In genomic region chr4:149855892-149856807, GRCm38 (mm10) we compare ENCODE assay signal across 8 mouse cellular contexts.
DNase-seq lines count a peak whose midpoint lies in the region; ATAC-seq and TF ChIP-seq lines count a peak whose summit lies in the region.

No protein-coding gene starts in this region.

- no peaks in the 10 kb centered on the region for H3K9me3 ChIP-seq in midbrain, embryonic 10.5 days (replicated peaks)
- no peaks in the 10 kb centered on the region for H3K9me3 ChIP-seq in midbrain, postnatal 0 days (ENCODE audit: low read length)
- H3K9me3 ChIP-seq in intestine, embryonic 15.5 days: no peaks in the 10 kb centered on the region

- no peaks in the 10 kb centered on the region for H3K36me3 ChIP-seq in midbrain, embryonic 10.5 days
- H3K36me3 ChIP-seq in midbrain, postnatal 0 days (ENCODE audit: insufficient read depth, low read length): no peaks in the 10 kb centered on the region
- H3K36me3 ChIP-seq in intestine, embryonic 15.5 days: no peaks in the 10 kb centered on the region

- peaks cover 13% of the 10 kb centered on the region for H3K27me3 ChIP-seq in midbrain, embryonic 10.5 days (ENCODE audit: low read depth, poor library complexity, severe bottlenecking)
- H3K27me3 ChIP-seq in midbrain, postnatal 0 days (ENCODE audit: insufficient read depth, low read length): no peaks in the 10 kb centered on the region
- H3K27me3 ChIP-seq in intestine, embryonic 15.5 days (replicated peaks): no peaks in the 10 kb centered on the region

- H3K9ac ChIP-seq in midbrain, postnatal 0 days (replicated peaks; ENCODE audit: low read length, poor library complexity, severe bottlenecking): no peak overlapping the region
- H3K9ac ChIP-seq in intestine, embryonic 15.5 days: no peak overlapping the region

- H3K4me3 ChIP-seq in midbrain, embryonic 10.5 days: no peak overlapping the region
- H3K4me3 ChIP-seq in midbrain, postnatal 0 days (ENCODE audit: low read depth, low read length): no peak overlapping the region
- no peak overlapping the region for H3K4me3 ChIP-seq in intestine, embryonic 15.5 days (replicated peaks)

- peak; percentile 32 for DNase-seq in adrenal gland, postnatal 14 days
- DNase-seq in adrenal gland, adult 18-20 months (ENCODE audit: low spot score in 2 of 2): no peak
- DNase-seq in midbrain, embryonic 10.5 days (ENCODE audit: low spot score): no peak
- DNase-seq in midbrain, postnatal 0 days (ENCODE audit: low spot score): no peak
- peak; percentile 56 for DNase-seq in spleen, adult 12 weeks (ENCODE audit: low spot score)
- no peak for DNase-seq in frontal cortex, adult 2 months (ENCODE audit: extremely low spot score in 1 of 2, low spot score in 1 of 2)
- DNase-seq in cerebellum, postnatal 14 days: no peak

- 0 out of 2 replicates have a peak overlapping the region, but pooled peaks have one; percentile 25 for H3K27ac ChIP-seq in midbrain, embryonic 10.5 days (replicated peaks)
- no peak overlapping the region for H3K27ac ChIP-seq in midbrain, postnatal 0 days (ENCODE audit: low read depth, low read length)
- H3K27ac ChIP-seq in intestine, embryonic 15.5 days: peak overlapping the region; percentile 38

- H3K4me2 ChIP-seq in midbrain, postnatal 0 days (ENCODE audit: low read depth, low read length, poor library complexity, severe bottlenecking): no peak overlapping the region
- H3K4me2 ChIP-seq in intestine, embryonic 15.5 days (replicated peaks): peak overlapping the region; percentile 0; the same call in 1 of the 2 replicates

- WGBS in midbrain, embryonic 10.5 days: 74% methylated on average over 19 of the region's 19 CpGs
- 70% methylated on average over 19 of the region's 19 CpGs for WGBS in midbrain, postnatal 0 days
- WGBS in intestine, embryonic 15.5 days: 37% methylated on average over 19 of the region's 19 CpGs

- no peak for TF ChIP-seq CTCF in midbrain, postnatal 0 days (IDR thresholded peaks at IDR 0.05)

- no peak for ATAC-seq in midbrain, postnatal 0 days (ENCODE audit: low FRiP score)
- ATAC-seq in intestine, embryonic 15.5 days: peak; percentile 44

- peaks cover 27% of the 10 kb centered on the region for H3K4me1 ChIP-seq in midbrain, embryonic 10.5 days
- peaks cover 9% of the 10 kb centered on the region for H3K4me1 ChIP-seq in midbrain, postnatal 0 days (ENCODE audit: insufficient read depth, low read length)
- peaks cover 15% of the 10 kb centered on the region for H3K4me1 ChIP-seq in intestine, embryonic 15.5 days (replicated peaks)

Comparison
In these comparisons a context has a peak if more than half of its experiments do, and no peak if none do; other contexts are left out.
1. DNase-seq: peak in adrenal gland, postnatal 14 days (single experiment) and spleen, adult 12 weeks (single experiment); none in adrenal gland, adult 18-20 months (0 of 2), midbrain, embryonic 10.5 days (single experiment), midbrain, postnatal 0 days (single experiment), frontal cortex, adult 2 months (0 of 2) and cerebellum, postnatal 14 days (0 of 2).